Mouse (Mus musculus) testis, adult 2 months (tissue): ENCODE results near the gene Tns1.

Source experiments
- CTCF ChIP-seq: fragments of 200-500 bp; IDR thresholded peaks from 2 replicates; pipeline ENCODE4 v1.5.1; 2012; ENCODE audit warnings: low read depth, mild to moderate bottlenecking, inconsistent platforms, low read length, moderate library complexity; ENCODE audit not compliant: control insufficient read depth, insufficient read depth, insufficient replicate concordance
- POLR2A ChIP-seq: fragments of 200-500 bp; IDR thresholded peaks from 2 replicates; pipeline ENCODE4 v1.6.1; 2012; ENCODE audit warnings: low read depth, mild to moderate bottlenecking, inconsistent platforms, low read length, moderate library complexity; ENCODE audit not compliant: control insufficient read depth

DNA sequence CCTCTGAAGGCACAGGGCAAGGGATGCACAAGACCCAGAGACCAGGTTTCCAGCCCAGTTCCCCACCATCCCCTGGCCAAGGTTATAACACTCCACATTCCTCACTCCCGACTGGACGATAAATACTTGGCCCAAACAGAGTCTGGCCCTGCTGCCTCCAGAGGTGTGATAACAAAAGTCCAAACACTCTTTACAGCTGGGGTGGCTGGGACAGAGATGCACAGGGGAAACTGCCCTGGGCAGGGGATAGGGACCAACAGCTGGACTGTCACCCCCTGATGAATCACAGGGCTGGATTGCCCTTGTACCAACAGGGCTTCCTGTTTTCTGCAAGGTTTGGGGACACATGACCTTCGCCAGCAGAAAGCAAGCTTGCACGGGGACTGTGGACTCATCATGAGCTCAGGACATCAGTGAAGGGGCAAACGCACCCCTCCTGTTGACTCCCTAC, 125.3 kb downstream of the Tns1 start:
- TF ChIP-seq CTCF: no peak
- no peak for TF ChIP-seq POLR2A
